Mouse (Mus musculus): ENCODE results near the gene Abtb1.

Gene Abtb1

GRCm38 (mm10) chr6:88804966-88805577, 36.7 kb downstream of the Abtb1 start:
- DNase-seq (ENCODE audit: extremely low spot score, low spot score) = no peak

DNA sequence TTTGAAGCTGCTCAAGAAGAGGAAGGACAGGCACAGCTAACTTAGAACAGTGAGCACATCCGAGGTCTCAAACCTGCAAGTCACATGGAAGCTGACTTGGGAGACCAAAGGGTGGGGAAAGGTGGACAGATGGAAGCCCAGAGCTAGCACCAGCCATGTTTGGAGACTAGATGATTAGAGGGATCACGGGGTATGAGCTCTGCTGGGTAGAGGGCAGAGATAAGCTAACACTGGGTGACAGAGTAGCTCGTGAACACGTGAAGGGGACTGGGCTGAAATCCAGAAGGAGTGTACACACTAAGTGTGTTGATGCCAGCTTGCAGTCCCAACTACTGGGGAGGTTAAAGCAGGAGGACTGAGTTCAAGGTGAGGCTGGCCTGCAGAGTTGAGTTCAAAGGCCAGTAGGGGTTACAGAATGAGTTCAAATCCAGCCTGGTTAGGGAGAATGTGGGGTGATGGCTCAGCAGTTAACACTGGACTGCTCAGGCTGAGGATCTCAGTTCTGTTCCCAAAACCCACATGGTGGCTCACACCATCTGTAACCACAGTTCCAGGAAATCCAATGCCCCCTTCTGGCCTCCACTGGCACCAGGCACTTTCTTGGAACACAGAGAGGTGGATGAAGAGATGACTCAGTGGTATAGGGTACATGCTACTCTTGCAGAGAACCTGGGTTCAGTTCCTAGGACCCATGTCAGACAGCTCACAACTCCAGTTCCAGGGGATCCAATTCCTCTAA, 37.7 kb downstream of the Abtb1 start:
- no peak for DNase-seq (ENCODE audit: extremely low spot score, low spot score)

GRCm38 (mm10) chr6:88803051-88803450, 38.7 kb downstream of the Abtb1 start:
- no peak for DNase-seq (ENCODE audit: extremely low spot score, low spot score)

GRCm38 (mm10) chr6:88800735-88801134, 41.0 kb downstream of the Abtb1 start:
- DNase-seq (ENCODE audit: extremely low spot score, low spot score) = no peak

DNA sequence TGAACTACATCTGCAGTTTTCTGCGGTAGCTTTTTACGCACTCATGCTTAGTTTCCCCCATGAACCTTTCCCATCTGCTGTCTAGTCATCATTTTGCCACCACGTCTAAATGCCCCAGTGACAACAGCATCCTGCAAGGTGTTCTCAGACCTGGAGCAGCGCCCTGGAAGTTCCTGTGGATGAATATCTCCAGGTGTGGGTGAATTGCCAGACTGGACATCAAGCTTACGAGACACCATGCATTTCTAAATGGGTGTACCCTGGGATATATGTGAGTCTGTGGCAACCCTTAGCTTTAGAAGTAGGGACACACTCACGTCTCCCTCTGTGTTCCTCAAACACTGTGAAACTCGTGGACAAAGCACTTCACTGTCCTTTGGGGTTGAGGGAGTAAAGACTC, 41.6 kb downstream of the Abtb1 start:
- DNase-seq (ENCODE audit: extremely low spot score, low spot score) = no peak

DNA sequence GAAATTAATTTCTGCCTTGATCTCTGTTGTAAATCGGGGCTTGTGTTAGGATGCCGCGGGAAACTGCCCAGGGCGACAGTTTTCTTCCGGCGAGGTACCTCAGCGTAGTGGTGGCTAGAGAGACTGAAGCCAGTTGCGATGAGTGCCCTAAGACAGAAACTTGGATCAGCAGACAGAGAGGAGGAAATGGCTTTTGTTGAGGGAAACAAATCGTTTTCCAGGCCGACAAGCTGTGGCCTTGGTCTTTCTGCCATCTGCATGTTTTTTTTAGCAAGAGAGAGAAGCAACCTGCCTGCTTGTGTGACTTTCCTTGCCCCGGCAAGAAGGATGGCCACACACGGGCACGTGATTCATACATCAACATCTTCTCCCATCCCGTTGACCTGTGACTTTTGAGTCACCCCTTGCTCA, 47.2 kb downstream of the Abtb1 start:
- DNase-seq (ENCODE audit: extremely low spot score, low spot score) = no peak

DNA sequence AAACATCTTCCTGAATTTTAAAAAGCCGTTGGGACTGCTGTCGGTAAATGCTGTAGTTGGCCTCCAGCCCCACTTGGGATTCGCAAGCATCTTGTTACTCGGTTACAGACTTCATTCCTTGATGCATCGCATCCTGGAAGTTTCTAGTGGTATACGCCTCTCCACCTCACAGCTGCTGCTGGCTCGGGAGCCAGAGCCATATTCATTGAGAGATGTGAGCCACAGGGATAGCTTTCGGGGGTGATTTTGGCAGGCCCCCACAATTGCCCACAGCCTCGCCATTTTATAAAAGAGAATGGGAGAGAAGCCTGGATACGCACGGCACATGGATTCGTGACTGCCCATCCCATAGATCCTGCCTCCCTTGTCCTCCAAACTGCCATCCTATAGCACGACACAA, 47.9 kb downstream of the Abtb1 start:
- DNase-seq (ENCODE audit: extremely low spot score, low spot score) = no peak

- no peak for DNase-seq (ENCODE audit: extremely low spot score, low spot score)
Observed at GRCm38 (mm10) chr6:88793243-88793642, 48.5 kb downstream of the Abtb1 start.

GRCm38 (mm10) chr6:88792147-88792691, 49.6 kb downstream of the Abtb1 start:
- DNase-seq (ENCODE audit: extremely low spot score, low spot score) = no peak

DNA sequence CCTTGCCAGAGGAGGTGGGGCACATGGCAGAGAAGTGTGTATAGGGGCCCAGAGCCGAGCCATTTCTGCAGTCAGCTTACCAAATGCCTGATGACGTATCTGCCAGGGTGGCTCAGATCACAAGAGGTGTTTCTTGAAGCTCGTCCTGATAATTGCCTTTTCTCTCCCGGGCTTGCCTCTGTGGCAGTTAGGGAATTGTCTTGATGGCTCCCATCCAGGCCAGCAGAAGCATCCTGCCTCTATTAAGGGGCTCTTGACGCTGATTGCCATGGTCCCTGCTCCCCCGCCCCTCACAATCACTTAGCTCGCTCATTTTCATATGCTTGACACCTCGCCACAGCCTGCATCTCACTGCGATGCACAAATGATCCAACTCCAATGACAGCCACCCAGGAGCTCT, 50.5 kb downstream of the Abtb1 start:
- no peak for DNase-seq (ENCODE audit: extremely low spot score, low spot score)

- no peak for DNase-seq (ENCODE audit: extremely low spot score, low spot score)
Observed at GRCm38 (mm10) chr6:88788219-88788618, 53.6 kb downstream of the Abtb1 start.

DNA sequence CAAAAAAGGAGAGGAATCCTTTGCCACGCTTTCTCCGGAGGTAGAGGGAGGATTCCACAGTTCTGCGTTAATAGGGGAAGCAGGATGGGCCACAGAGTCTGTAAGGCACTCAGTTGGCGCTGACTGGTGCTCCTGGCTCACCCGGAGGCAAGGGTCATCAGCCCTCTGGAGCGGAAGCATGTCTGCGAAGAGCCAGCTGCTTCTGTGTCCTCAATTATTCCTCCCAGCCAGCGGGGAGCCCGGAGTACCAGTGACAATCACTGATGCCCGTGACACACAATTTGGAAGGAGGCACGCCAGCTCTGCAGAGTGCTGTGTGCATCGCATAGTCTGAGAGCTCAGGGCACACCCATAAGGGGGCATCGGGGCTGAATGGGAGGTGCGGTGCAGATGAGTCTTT, 54.3 kb downstream of the Abtb1 start:
- no peak for DNase-seq (ENCODE audit: extremely low spot score, low spot score)

GRCm38 (mm10) chr6:88786732-88787445, 54.9 kb downstream of the Abtb1 start:
- DNase-seq (ENCODE audit: extremely low spot score, low spot score) = no peak
